Mouse (Mus musculus): Measurements from ENCODE around the gene Eogt. TPM values are rescaled to one million over a fixed set of nuclear protein-coding genes. Genes with fewer than 3 reads are reported as not detected.

The Eogt gene
- polyA plus RNA-seq (2015; fragmentation: Nextera tagmentation; extraction: Ambion mirVana), result 12.7 and 14.7 TPM in 2 replicates

- H3K4me3 ChIP-seq (replicated peaks; ENCODE audit: low read length), result peak within 1 kb of the TSS; percentile 82
- H3K36me3 ChIP-seq (ENCODE audit: control insufficient read depth, insufficient read depth, low read length), result 0 out of 2 replicates have a peak, but pooled peaks cover 4% of the 10 kb centered on the region
- H3K27ac ChIP-seq (ENCODE audit: low read length), result peak within 1 kb of the TSS; percentile 87
- peaks cover 14% of the 10 kb centered on the region for H3K4me1 ChIP-seq (ENCODE audit: control insufficient read depth, insufficient read depth, low read length)
- peak; percentile 83 for ATAC-seq (ENCODE audit: insufficient read depth, low FRiP score)
- WGBS, result under 1% methylated on average over 56 of the region's 56 CpGs
- H3K9ac ChIP-seq (ENCODE audit: low read length), result peak within 1 kb of the TSS; percentile 96
- H3K9me3 ChIP-seq (replicated peaks; ENCODE audit: control insufficient read depth, low read length), result no peaks in the 10 kb centered on the region
- no peaks in the 10 kb centered on the region for H3K27me3 ChIP-seq (ENCODE audit: control insufficient read depth, insufficient read depth, low read length)
- H3K4me2 ChIP-seq (ENCODE audit: low read depth, low read length), result peak within 1 kb of the TSS; percentile 97
These were observed at the start of gene Eogt for GRCm38 (mm10) chr6:97148383-97149251. Eogt (minus strand) TSS chr6:97149182.

GRCm38 (mm10) chr6:97179367-97179828 lies 30.4 kb upstream of the Eogt start:
- Histone ChIP-seq H3K9me3 (replicated peaks; ENCODE audit: control insufficient read depth, low read length) (no peaks in the 10 kb centered on the region), H3K9ac (ENCODE audit: low read length) (peak overlapping the region; percentile 99), H3K27me3 (ENCODE audit: control insufficient read depth, insufficient read depth, low read length) (no peaks in the 10 kb centered on the region), H3K4me3 (replicated peaks; ENCODE audit: low read length) (peak overlapping the region; percentile 99), H3K36me3 (ENCODE audit: control insufficient read depth, insufficient read depth, low read length) (0 out of 2 replicates have a peak, but pooled peaks cover 2% of the 10 kb centered on the region), H3K4me1 (ENCODE audit: control insufficient read depth, insufficient read depth, low read length) (peaks cover 10% of the 10 kb centered on the region), H3K27ac (ENCODE audit: low read length) (peak overlapping the region; percentile 96), H3K4me2 (ENCODE audit: low read depth, low read length) (peak overlapping the region; percentile 64)
- 7% methylated on average over 11 of the region's 11 CpGs for WGBS
- ATAC-seq (ENCODE audit: insufficient read depth, low FRiP score), result peak; percentile 64

- H3K27me3 ChIP-seq (ENCODE audit: control insufficient read depth, insufficient read depth, low read length), result no peaks in the 10 kb centered on the region
- H3K9ac ChIP-seq (ENCODE audit: low read length), result peak within 1 kb of the TSS; percentile 99
- ATAC-seq (ENCODE audit: insufficient read depth, low FRiP score), result peak; percentile 99
- peak within 1 kb of the TSS; percentile 96 for H3K27ac ChIP-seq (ENCODE audit: low read length)
- peaks cover 10% of the 10 kb centered on the region for H3K4me1 ChIP-seq (ENCODE audit: control insufficient read depth, insufficient read depth, low read length)
- peak within 1 kb of the TSS; percentile 71 for H3K4me2 ChIP-seq (ENCODE audit: low read depth, low read length)
- under 1% methylated on average over 71 of the region's 80 CpGs for WGBS
- H3K4me3 ChIP-seq (replicated peaks; ENCODE audit: low read length), result peak within 1 kb of the TSS; percentile 99
- H3K36me3 ChIP-seq (ENCODE audit: control insufficient read depth, insufficient read depth, low read length), result no peaks in the 10 kb centered on the region
- H3K9me3 ChIP-seq (replicated peaks; ENCODE audit: control insufficient read depth, low read length), result no peaks in the 10 kb centered on the region
These were observed 29.7 kb upstream of the Eogt start, which contains the start of gene Tmf1 for GRCm38 (mm10) chr6:97178491-97179366. Tmf1 (minus strand) TSS chr6:97179122.

GRCm38 (mm10) chr6:97175716-97176115 lies 26.7 kb upstream of the Eogt start:
- H3K4me1 ChIP-seq (ENCODE audit: control insufficient read depth, insufficient read depth, low read length), result peaks cover 10% of the 10 kb centered on the region
- ATAC-seq (ENCODE audit: insufficient read depth, low FRiP score), result no peak
- H3K4me3 ChIP-seq (replicated peaks; ENCODE audit: low read length), result no peak overlapping the region

GRCm38 (mm10) chr6:97150156-97150555 lies 1.2 kb upstream of the Eogt start:
- peaks cover 14% of the 10 kb centered on the region for H3K4me1 ChIP-seq (ENCODE audit: control insufficient read depth, insufficient read depth, low read length)
- H3K9ac ChIP-seq (ENCODE audit: low read length), result no peak overlapping the region
- 0 out of 2 replicates have a peak, but pooled peaks cover 4% of the 10 kb centered on the region for H3K36me3 ChIP-seq (ENCODE audit: control insufficient read depth, insufficient read depth, low read length)
- H3K4me3 ChIP-seq (replicated peaks; ENCODE audit: low read length), result no peak overlapping the region
- H3K27ac ChIP-seq (ENCODE audit: low read length), result no peak overlapping the region
- WGBS, result 86% methylated on average over 6 of the region's 6 CpGs
- H3K9me3 ChIP-seq (replicated peaks; ENCODE audit: control insufficient read depth, low read length), result no peaks in the 10 kb centered on the region
- no peak overlapping the region for H3K4me2 ChIP-seq (ENCODE audit: low read depth, low read length)
- H3K27me3 ChIP-seq (ENCODE audit: control insufficient read depth, insufficient read depth, low read length), result no peaks in the 10 kb centered on the region
- no peak for ATAC-seq (ENCODE audit: insufficient read depth, low FRiP score)

More at GRCm38 (mm10) chr6:97175716-97176115, 26.7 kb upstream of the Eogt start:
- Histone ChIP-seq H3K27me3 (ENCODE audit: control insufficient read depth, insufficient read depth, low read length) (no peaks in the 10 kb centered on the region), H3K36me3 (ENCODE audit: control insufficient read depth, insufficient read depth, low read length) (peaks cover 11% of the 10 kb centered on the region), H3K9ac (ENCODE audit: low read length) (no peak overlapping the region), H3K9me3 (replicated peaks; ENCODE audit: control insufficient read depth, low read length) (no peaks in the 10 kb centered on the region), H3K4me2 (ENCODE audit: low read depth, low read length) (no peak overlapping the region), H3K27ac (ENCODE audit: low read length) (no peak overlapping the region)
- 77% methylated on average over 11 of the region's 11 CpGs for WGBS

GRCm38 (mm10) chr6:97149721-97150120 lies 739 bp upstream of the Eogt start:
- no peak for ATAC-seq (ENCODE audit: insufficient read depth, low FRiP score)
- Histone ChIP-seq H3K9ac (ENCODE audit: low read length) (no peak overlapping the region), H3K4me1 (ENCODE audit: control insufficient read depth, insufficient read depth, low read length) (peaks cover 14% of the 10 kb centered on the region), H3K36me3 (ENCODE audit: control insufficient read depth, insufficient read depth, low read length) (0 out of 2 replicates have a peak, but pooled peaks cover 4% of the 10 kb centered on the region), H3K4me3 (replicated peaks; ENCODE audit: low read length) (no peak overlapping the region), H3K4me2 (ENCODE audit: low read depth, low read length) (no peak overlapping the region), H3K9me3 (replicated peaks; ENCODE audit: control insufficient read depth, low read length) (no peaks in the 10 kb centered on the region), H3K27ac (ENCODE audit: low read length) (no peak overlapping the region; the same call in 1 of the 2 replicates), H3K27me3 (ENCODE audit: control insufficient read depth, insufficient read depth, low read length) (no peaks in the 10 kb centered on the region)
- WGBS, result 78% methylated on average over 2 of the region's 2 CpGs

GRCm38 (mm10) chr6:97147755-97148382 lies 1.1 kb downstream of the Eogt start:
- H3K4me3 ChIP-seq (replicated peaks; ENCODE audit: low read length), result peak overlapping the region; percentile 82
- peak overlapping the region; percentile 87 for H3K27ac ChIP-seq (ENCODE audit: low read length)
- no peaks in the 10 kb centered on the region for H3K9me3 ChIP-seq (replicated peaks; ENCODE audit: control insufficient read depth, low read length)
- peaks cover 14% of the 10 kb centered on the region for H3K4me1 ChIP-seq (ENCODE audit: control insufficient read depth, insufficient read depth, low read length)
- no peak for ATAC-seq (ENCODE audit: insufficient read depth, low FRiP score)
- 20% methylated on average over 18 of the region's 18 CpGs for WGBS
- peak overlapping the region; percentile 96 for H3K9ac ChIP-seq (ENCODE audit: low read length)
- 0 out of 2 replicates have a peak, but pooled peaks cover 4% of the 10 kb centered on the region for H3K36me3 ChIP-seq (ENCODE audit: control insufficient read depth, insufficient read depth, low read length)
- H3K27me3 ChIP-seq (ENCODE audit: control insufficient read depth, insufficient read depth, low read length), result no peaks in the 10 kb centered on the region
- H3K4me2 ChIP-seq (ENCODE audit: low read depth, low read length), result peak overlapping the region; percentile 97

GRCm38 (mm10) chr6:97145156-97145555 lies 3.8 kb downstream of the Eogt start:
- H3K27ac ChIP-seq (ENCODE audit: low read length), result no peak overlapping the region
- WGBS, result 90% methylated on average over 7 of the region's 7 CpGs

More at GRCm38 (mm10) chr6:97145156-97145555, 3.8 kb downstream of the Eogt start:
- Histone ChIP-seq H3K4me3 (replicated peaks; ENCODE audit: low read length) (no peak overlapping the region), H3K4me2 (ENCODE audit: low read depth, low read length) (no peak overlapping the region), H3K36me3 (ENCODE audit: control insufficient read depth, insufficient read depth, low read length) (no peaks in the 10 kb centered on the region), H3K9me3 (replicated peaks; ENCODE audit: control insufficient read depth, low read length) (no peaks in the 10 kb centered on the region), H3K27me3 (ENCODE audit: control insufficient read depth, insufficient read depth, low read length) (no peaks in the 10 kb centered on the region), H3K9ac (ENCODE audit: low read length) (no peak overlapping the region), H3K4me1 (ENCODE audit: control insufficient read depth, insufficient read depth, low read length) (peaks cover 14% of the 10 kb centered on the region)
- no peak for ATAC-seq (ENCODE audit: insufficient read depth, low FRiP score)

Data from stomach, embryonic 16.5 days (tissue).